Mouse (Mus musculus) kidney, postnatal 25 days (tissue): ENCODE measurements around the gene Plcb4.
A peak's percentile ranks its signal among the peaks of the same experiment; 100 is the strongest.
"Not testable (repeated sequence)": the region's sequence is repeated elsewhere in the genome, so short reads cannot be mapped to it uniquely, and the experiment has no call there.

ENCODE experiments used
- DNase-seq, 2 experiments: peaks; one replicate each; pipeline ENCODE4 v3.0.0; 2021; ENCODE audit warnings: mixed read lengths in 2 of 2

The Plcb4 gene

GRCm38 (mm10) chr2:135717232-135718134, 58.7 kb downstream of the Plcb4 start:
- peak; percentile 51 to 64 for DNase-seq

- no peak for DNase-seq
Observed at GRCm38 (mm10) chr2:135722109-135722508, 63.3 kb downstream of the Plcb4 start.

GRCm38 (mm10) chr2:135723387-135723786, 64.6 kb downstream of the Plcb4 start:
- no peak for DNase-seq

- DNase-seq: no peak
Observed at GRCm38 (mm10) chr2:135724489-135724888, 65.7 kb downstream of the Plcb4 start.

- DNase-seq: peak; percentile 22 to 57
Observed at GRCm38 (mm10) chr2:135725362-135725761, 66.6 kb downstream of the Plcb4 start.

- DNase-seq: no peak
Observed at GRCm38 (mm10) chr2:135727088-135727487, 68.3 kb downstream of the Plcb4 start.

- DNase-seq: no peak
Observed at GRCm38 (mm10) chr2:135727925-135728324, 69.1 kb downstream of the Plcb4 start.

- DNase-seq: peak; percentile 72 to 88
Observed at GRCm38 (mm10) chr2:135731591-135731990, 72.8 kb downstream of the Plcb4 start.

GRCm38 (mm10) chr2:135732651-135733050, 73.8 kb downstream of the Plcb4 start:
- DNase-seq: no peak

GRCm38 (mm10) chr2:135733926-135734510, 75.2 kb downstream of the Plcb4 start:
- peak in 1 of 2 experiments; percentile 38 for DNase-seq

GRCm38 (mm10) chr2:135737506-135737905, 78.7 kb downstream of the Plcb4 start:
- no peak for DNase-seq

GRCm38 (mm10) chr2:135738022-135738780, 79.4 kb downstream of the Plcb4 start:
- DNase-seq: not testable (repeated sequence)

- no peak for DNase-seq
Observed at GRCm38 (mm10) chr2:135738950-135739349, 80.1 kb downstream of the Plcb4 start.

- DNase-seq: no peak
Observed at GRCm38 (mm10) chr2:135742954-135743700, 84.3 kb downstream of the Plcb4 start.

GRCm38 (mm10) chr2:135744711-135745110, 85.9 kb downstream of the Plcb4 start:
- peak; percentile 28 to 52 for DNase-seq

- DNase-seq: peak; percentile 57 to 73
Observed at GRCm38 (mm10) chr2:135745126-135745525, 86.3 kb downstream of the Plcb4 start.

GRCm38 (mm10) chr2:135748441-135748840, 89.6 kb downstream of the Plcb4 start:
- DNase-seq: no peak

GRCm38 (mm10) chr2:135749606-135750005, 90.8 kb downstream of the Plcb4 start:
- no peak for DNase-seq

GRCm38 (mm10) chr2:135750748-135751147, 91.9 kb downstream of the Plcb4 start:
- no peak for DNase-seq

- DNase-seq: no peak
Observed at GRCm38 (mm10) chr2:135755792-135756191, 97.0 kb downstream of the Plcb4 start.

GRCm38 (mm10) chr2:135757478-135757877, 98.7 kb downstream of the Plcb4 start:
- no peak for DNase-seq

- DNase-seq: peak; percentile 45 to 79
Observed at GRCm38 (mm10) chr2:135759499-135760095, 100.8 kb downstream of the Plcb4 start.
